15 mouse cellular contexts compared by ENCODE assay signal in the genomic region with DNA sequence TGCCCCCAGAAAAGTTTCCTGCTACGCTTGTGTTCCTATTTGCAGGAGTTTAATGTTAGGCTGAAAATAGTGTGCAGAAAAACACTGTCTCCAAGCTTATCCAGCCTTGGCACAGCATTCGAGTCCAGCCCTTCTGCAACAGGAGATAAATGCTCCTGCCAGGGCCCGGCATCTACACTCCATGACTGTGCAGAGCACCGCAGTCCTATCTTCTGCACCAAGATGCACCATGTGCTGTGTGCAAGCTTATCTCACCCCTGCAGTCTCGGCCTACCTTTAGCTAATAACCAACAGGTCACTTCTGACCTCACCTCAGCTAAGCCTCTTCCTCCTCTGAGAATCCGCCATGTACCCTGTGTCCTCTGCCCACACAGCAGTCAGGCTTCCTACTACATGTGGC. TPM values are rescaled to one million over a fixed set of nuclear protein-coding genes. Genes with fewer than 3 reads are reported as not detected.
DNase-seq lines count a peak whose midpoint lies in the region; ATAC-seq lines count a peak whose summit lies in the region.
"Had no signal": no experiment of that assay in that cellular context is flagged by ENCODE, and none has a peak within 500 bp of the region (broad histone marks: within the 10 kb centered on the region; RNA-seq: fewer than 3 reads in every experiment).

No protein-coding gene starts in this region.

- H3K4me2 ChIP-seq in lung, embryonic 15.5 days = no peak overlapping the region
- peak overlapping the region; percentile 56 for H3K4me2 ChIP-seq in liver, embryonic 15.5 days
- no peak overlapping the region for H3K4me2 ChIP-seq in stomach, embryonic 16.5 days (ENCODE audit: low read depth, low read length)
- H3K4me2 ChIP-seq: forebrain, embryonic 15.5 days had no signal

- no peaks in the 10 kb centered on the region for H3K9me3 ChIP-seq in lung, embryonic 15.5 days
- no peaks in the 10 kb centered on the region for H3K9me3 ChIP-seq in liver, embryonic 15.5 days (replicated peaks)
- no peaks in the 10 kb centered on the region for H3K9me3 ChIP-seq in stomach, embryonic 16.5 days (replicated peaks; ENCODE audit: control insufficient read depth, low read length)
- H3K9me3 ChIP-seq: forebrain, embryonic 15.5 days had no signal

- no peaks in the 10 kb centered on the region for H3K27me3 ChIP-seq in lung, embryonic 15.5 days
- no peaks in the 10 kb centered on the region for H3K27me3 ChIP-seq in liver, embryonic 15.5 days
- no peaks in the 10 kb centered on the region for H3K27me3 ChIP-seq in stomach, embryonic 16.5 days (ENCODE audit: control insufficient read depth, insufficient read depth, low read length)
- H3K27me3 ChIP-seq: forebrain, embryonic 15.5 days had no signal

- H3K9ac ChIP-seq in lung, embryonic 15.5 days = no peak overlapping the region
- H3K9ac ChIP-seq in liver, embryonic 15.5 days = peak overlapping the region; percentile 68
- H3K9ac ChIP-seq in stomach, embryonic 16.5 days (ENCODE audit: low read length) = no peak overlapping the region
- H3K9ac ChIP-seq: forebrain, embryonic 15.5 days had no signal

- peaks cover 43% of the 10 kb centered on the region for H3K36me3 ChIP-seq in lung, embryonic 15.5 days
- peaks cover 78% of the 10 kb centered on the region for H3K36me3 ChIP-seq in liver, embryonic 15.5 days (replicated peaks)
- 0 out of 2 replicates have a peak, but pooled peaks cover 2% of the 10 kb centered on the region for H3K36me3 ChIP-seq in stomach, embryonic 16.5 days (ENCODE audit: control insufficient read depth, insufficient read depth, low read length)

- H3K4me3 ChIP-seq in lung, embryonic 15.5 days = no peak overlapping the region
- H3K4me3 ChIP-seq in liver, embryonic 15.5 days (replicated peaks) = peak overlapping the region; percentile 10; the same call in 1 of the 2 replicates
- no peak overlapping the region for H3K4me3 ChIP-seq in stomach, embryonic 16.5 days (replicated peaks; ENCODE audit: low read length)
- H3K4me3 ChIP-seq: forebrain, embryonic 15.5 days had no signal

- WGBS in lung, embryonic 15.5 days = 86% methylated on average over 6 of the region's 6 CpGs
- WGBS in liver, embryonic 15.5 days (ENCODE audit: insufficient replicate concordance) = 28% methylated on average over 6 of the region's 6 CpGs
- 90% methylated on average over 6 of the region's 6 CpGs for WGBS in stomach, embryonic 16.5 days

- DNase-seq in lung, adult 18-20 months = no peak
- DNase-seq in adrenal gland, postnatal 36 days = no peak
- DNase-seq in ovary, postnatal 10 days (ENCODE audit: low spot score) = no peak
- DNase-seq: lung, adult 2 months; right cerebral cortex, postnatal 14 days; thymus, postnatal 36 days had no signal

- no peaks in the 10 kb centered on the region for H3K4me1 ChIP-seq in lung, embryonic 15.5 days
- peaks cover 97% of the 10 kb centered on the region for H3K4me1 ChIP-seq in liver, embryonic 15.5 days (replicated peaks)
- H3K4me1 ChIP-seq in stomach, embryonic 16.5 days (ENCODE audit: control insufficient read depth, insufficient read depth, low read length) = peaks cover 8% of the 10 kb centered on the region; the same call in 1 of the 2 replicates
- H3K4me1 ChIP-seq: forebrain, embryonic 15.5 days had no signal

- no peak overlapping the region for H3K27ac ChIP-seq in lung, embryonic 15.5 days
- peak overlapping the region; percentile 99 for H3K27ac ChIP-seq in liver, embryonic 15.5 days (replicated peaks)
- H3K27ac ChIP-seq in stomach, embryonic 16.5 days (ENCODE audit: low read length) = no peak overlapping the region
- H3K27ac ChIP-seq: forebrain, embryonic 15.5 days had no signal

- ATAC-seq in lung, embryonic 15.5 days (ENCODE audit: borderline replicate concordance, extremely low read depth, low FRiP score, low TSS enrichment) = peak; percentile 69; the same call in 1 of the 2 replicates
- ATAC-seq in erythroblast, adult 5-6 weeks (replicated peaks; ENCODE audit: low FRiP score, poor library complexity, severe bottlenecking) = peak; percentile 77
- peak; percentile 96 for ATAC-seq in liver, embryonic 15.5 days (ENCODE audit: insufficient read depth)
- peak; percentile 70; the same call in 1 of the 2 replicates for ATAC-seq in stomach, embryonic 16.5 days (ENCODE audit: insufficient read depth, low FRiP score)
- ATAC-seq: forebrain, embryonic 15.5 days; midbrain, embryonic 16.5 days had no signal

RNA-seq across cellular contexts. Expression of gene Mpg, which starts 19.3 kb away (rescaled TPM):
- polyA plus RNA-seq in lung, embryonic 15.5 days (2015; fragmentation: Nextera tagmentation; extraction: Ambion mirVana) = 37.7 and 37.8 TPM in 2 replicates
- 21.3 and 22.1 TPM in 2 replicates for total RNA-seq in erythroblast, adult 5-6 weeks (2015; ENCODE audit: low replicate concordance)
- total RNA-seq in erythroblast, adult 5-6 weeks (2017; ENCODE audit: low replicate concordance) = 29.0 and 33.3 TPM in 2 replicates
- 18.3 and 19.6 TPM in 2 replicates for polyA plus RNA-seq in liver, embryonic 15.5 days (2015; fragmentation: Nextera tagmentation; extraction: Ambion mirVana)
- polyA plus RNA-seq in stomach, embryonic 16.5 days (2015; fragmentation: Nextera tagmentation; extraction: Ambion mirVana) = 32.6 and 33.8 TPM in 2 replicates
- 10 to 100 TPM; 22.1 to 22.7 TPM for total RNA-seq in adrenal gland, postnatal 36 days (2021)

RNA-seq across cellular contexts. Expression of gene Nprl3, which starts 21.9 kb away (rescaled TPM):
- polyA plus RNA-seq in lung, embryonic 15.5 days (2015; fragmentation: Nextera tagmentation; extraction: Ambion mirVana) = 41.6 and 46.9 TPM in 2 replicates
- 58.0 and 62.7 TPM in 2 replicates for total RNA-seq in erythroblast, adult 5-6 weeks (2015; ENCODE audit: low replicate concordance)
- 166 and 187 TPM in 2 replicates for total RNA-seq in erythroblast, adult 5-6 weeks (2017; ENCODE audit: low replicate concordance)
- 28.1 and 31.9 TPM in 2 replicates for polyA plus RNA-seq in liver, embryonic 15.5 days (2015; fragmentation: Nextera tagmentation; extraction: Ambion mirVana)
- 36.8 and 37.6 TPM in 2 replicates for polyA plus RNA-seq in stomach, embryonic 16.5 days (2015; fragmentation: Nextera tagmentation; extraction: Ambion mirVana)
- 10 to 100 TPM; 62.9 to 65.2 TPM for total RNA-seq in adrenal gland, postnatal 36 days (2021)

RNA-seq across cellular contexts. Expression of gene Rhbdf1, which starts 23.5 kb away (rescaled TPM):
- 62.5 and 67.4 TPM in 2 replicates for polyA plus RNA-seq in lung, embryonic 15.5 days (2015; fragmentation: Nextera tagmentation; extraction: Ambion mirVana)
- not detected in 2 replicates for total RNA-seq in erythroblast, adult 5-6 weeks (2015; ENCODE audit: low replicate concordance)
- 1.2 and 7.5 TPM in 2 replicates for total RNA-seq in erythroblast, adult 5-6 weeks (2017; ENCODE audit: low replicate concordance)
- polyA plus RNA-seq in liver, embryonic 15.5 days (2015; fragmentation: Nextera tagmentation; extraction: Ambion mirVana) = 5.1 and 8.0 TPM in 2 replicates
- 57.4 and 67.7 TPM in 2 replicates for polyA plus RNA-seq in stomach, embryonic 16.5 days (2015; fragmentation: Nextera tagmentation; extraction: Ambion mirVana)
- total RNA-seq in adrenal gland, postnatal 36 days (2021) = 10 to 100 TPM; 24.7 to 36.8 TPM

RNA-seq across cellular contexts. Expression of gene Hba-x, which starts 30.6 kb away (rescaled TPM):
- 160 and 236 TPM in 2 replicates for polyA plus RNA-seq in lung, embryonic 15.5 days (2015; fragmentation: Nextera tagmentation; extraction: Ambion mirVana)
- 7.9 and 8.8 TPM in 2 replicates for total RNA-seq in erythroblast, adult 5-6 weeks (2015; ENCODE audit: low replicate concordance)
- 0.68 and 2.2 TPM in 2 replicates for total RNA-seq in erythroblast, adult 5-6 weeks (2017; ENCODE audit: low replicate concordance)
- 72.6 and 109 TPM in 2 replicates for polyA plus RNA-seq in liver, embryonic 15.5 days (2015; fragmentation: Nextera tagmentation; extraction: Ambion mirVana)
- polyA plus RNA-seq in stomach, embryonic 16.5 days (2015; fragmentation: Nextera tagmentation; extraction: Ambion mirVana) = 11.6 and 16.3 TPM in 2 replicates
- not detected for total RNA-seq in adrenal gland, postnatal 36 days (2021)
- total RNA-seq: gastrocnemius, postnatal 4 days; hematopoietic stem cell, adult 5-6 weeks; left cerebral cortex, adult 18-20 months had no signal
- polyA plus RNA-seq: lung, adult 2 months had no signal

RNA-seq across cellular contexts. Expression of gene Hba-a1, which starts 37.7 kb away (rescaled TPM):
- 7,834 and 8,642 TPM in 2 replicates for polyA plus RNA-seq in lung, embryonic 15.5 days (2015; fragmentation: Nextera tagmentation; extraction: Ambion mirVana)
- 59,368 and 63,767 TPM in 2 replicates for total RNA-seq in erythroblast, adult 5-6 weeks (2015; ENCODE audit: low replicate concordance)
- 14,861 and 24,674 TPM in 2 replicates for total RNA-seq in erythroblast, adult 5-6 weeks (2017; ENCODE audit: low replicate concordance)
- 74,460 and 76,487 TPM in 2 replicates for polyA plus RNA-seq in liver, embryonic 15.5 days (2015; fragmentation: Nextera tagmentation; extraction: Ambion mirVana)
- polyA plus RNA-seq in stomach, embryonic 16.5 days (2015; fragmentation: Nextera tagmentation; extraction: Ambion mirVana) = 5,545 and 5,672 TPM in 2 replicates
- 1,000 to 10,000 TPM; 2,230 to 3,771 TPM for total RNA-seq in adrenal gland, postnatal 36 days (2021)
